Mouse (Mus musculus): ENCODE measurements around the gene Senp1. TPM values are rescaled to one million over a fixed set of nuclear protein-coding genes. Genes with fewer than 3 reads are reported as not detected.

Gene Senp1
- polyA plus RNA-seq, 1 experiment: 13.1 TPM

DNA sequence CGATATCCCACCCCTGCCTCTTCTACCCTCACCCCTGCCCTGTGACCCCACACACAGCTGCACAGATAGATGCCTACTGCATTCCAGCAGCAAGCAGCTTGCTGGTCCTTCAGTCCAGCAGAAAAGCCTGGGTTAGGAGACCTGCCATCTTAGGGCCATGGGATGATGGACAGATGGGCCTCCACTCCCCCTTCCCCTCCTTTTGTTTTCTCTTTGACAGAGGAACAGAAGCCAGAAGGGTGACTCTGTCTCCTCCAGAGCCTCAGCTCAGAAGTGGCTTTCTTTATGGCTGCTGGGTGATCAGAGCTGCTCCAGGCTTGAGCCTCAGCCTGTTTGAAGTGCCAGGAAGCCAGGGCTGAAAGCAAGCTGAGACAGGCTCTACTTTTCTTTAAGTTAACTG is 104.0 kb downstream of the Senp1 start:
- H3K4me1 ChIP-seq (ENCODE audit: control insufficient read depth, insufficient read depth, low read length): no peaks in the 10 kb centered on the region
- no peak for TF ChIP-seq CTCF (IDR thresholded peaks at IDR 0.05; ENCODE audit: insufficient read depth, low read length)
- TF ChIP-seq POLR2A (IDR thresholded peaks at IDR 0.05; ENCODE audit: borderline replicate concordance, extremely low read depth, low read depth, low read length): no peak
- WGBS: 60% methylated on average over 1 of the region's 1 CpGs
- DNase-seq: no peak
- H3K4me3 ChIP-seq (replicated peaks; ENCODE audit: extremely low read depth, low read depth, low read length): no peak overlapping the region

Other genes starting within 250 kb of the Senp1 start
- gene Hdac7, start 249.2 kb downstream of the Senp1 start, polyA plus RNA-seq (2012; rRNA removed): 254 and 294 TPM in 2 replicates
- 4.0 and 6.3 TPM in 2 replicates for gene Vdr, start 183.1 kb downstream of the Senp1 start, polyA plus RNA-seq (2012; rRNA removed)
- 25.8 and 34.2 TPM in 2 replicates for gene Tmem106c, start 129.5 kb downstream of the Senp1 start, polyA plus RNA-seq (2012; rRNA removed)
- gene Col2a1, start 89.0 kb downstream of the Senp1 start, polyA plus RNA-seq (2012; rRNA removed): 0.14 and 0.51 TPM in 2 replicates
- gene Pfkm, start 1.2 kb downstream of the Senp1 start, polyA plus RNA-seq (2012; rRNA removed): 19.8 and 54.0 TPM in 2 replicates
- gene Asb8, start 71.9 kb upstream of the Senp1 start, polyA plus RNA-seq (2012; rRNA removed): 32.0 and 40.0 TPM in 2 replicates
- gene Ccdc184, start 73.4 kb upstream of the Senp1 start, polyA plus RNA-seq (2012; rRNA removed): 4.9 and 5.0 TPM in 2 replicates
- gene Olfr288, start 101.8 kb upstream of the Senp1 start, polyA plus RNA-seq (2012; rRNA removed): not detected in 2 replicates
- gene Gm44579, start 127.2 kb upstream of the Senp1 start, polyA plus RNA-seq (2012; rRNA removed): not detected in 2 replicates
- not detected in 2 replicates for gene Olfr287, start 127.3 kb upstream of the Senp1 start, polyA plus RNA-seq (2012; rRNA removed)
- gene Olfr286, start 140.7 kb upstream of the Senp1 start, polyA plus RNA-seq (2012; rRNA removed): not detected in 2 replicates
- not detected in 2 replicates for gene H1fnt, start 163.5 kb upstream of the Senp1 start, polyA plus RNA-seq (2012; rRNA removed)
- gene Zfp641, start 202.4 kb upstream of the Senp1 start, polyA plus RNA-seq (2012; rRNA removed): 7.7 and 9.6 TPM in 2 replicates
- not detected in 2 replicates for gene Olfr285, start 223.6 kb upstream of the Senp1 start, polyA plus RNA-seq (2012; rRNA removed)
- not detected in 2 replicates for gene Olfr284, start 247.2 kb upstream of the Senp1 start, polyA plus RNA-seq (2012; rRNA removed)

Data from lung, adult 2 months (tissue).